Mouse (Mus musculus) layer of hippocampus, adult 2 months (tissue): ENCODE results near the gene Gpd2. TPM values are rescaled to one million over a fixed set of nuclear protein-coding genes. Genes with fewer than 3 reads are reported as not detected.

ENCODE experiments used
- DNase-seq, 2 experiments: peaks; one replicate each; pipeline ENCODE4 v3.0.0; 2022; ENCODE audit warnings: low spot score in 2 of 2
- H3K27ac ChIP-seq: fragments of 200-600 bp; 2 replicates; pipeline ENCODE4 v1.8.1; 2022
- H3K4me3 ChIP-seq: fragments of 200-600 bp; 2 replicates; pipeline ENCODE4 v1.8.1; 2022; ENCODE audit warnings: mild to moderate bottlenecking
- CTCF ChIP-seq: fragments of 200-600 bp; conservative IDR thresholded peaks from 2 replicates; pipeline ENCODE4 v1.8.1; 2022; ENCODE audit warnings: antibody characterized with exemption, mild to moderate bottlenecking, moderate library complexity
- total RNA-seq, 2 experiments: library from RNA; stranded (reverse); gene quantifications; 2 replicates each; pipeline ENCODE4 v1.2.3; 2021

Gene Gpd2
- total RNA-seq, 2 experiments from 2014 or later = 122 to 138 TPM

DNA sequence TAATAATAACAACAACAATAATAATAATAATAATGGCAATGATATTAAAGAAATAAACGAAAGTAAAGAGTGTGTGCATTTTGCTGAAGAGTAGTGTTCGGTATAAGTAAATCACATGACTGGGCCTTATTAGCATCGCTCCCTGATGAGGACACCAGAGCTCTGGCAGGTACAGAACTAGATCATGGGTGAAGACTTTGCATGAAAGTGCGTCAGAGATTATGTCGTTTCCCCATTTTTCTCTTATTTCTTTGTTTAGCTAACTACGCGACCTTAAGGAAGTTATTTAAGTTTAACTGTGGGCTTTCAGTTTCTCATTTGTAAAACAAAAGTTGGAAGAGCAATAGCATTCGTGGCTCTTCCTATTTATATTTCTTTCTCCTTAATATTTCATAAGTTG is 5.1 kb upstream of the Gpd2 start:
- no peak for TF ChIP-seq CTCF
- Histone ChIP-seq H3K27ac (no peak overlapping the region), H3K4me3 (no peak overlapping the region)
- DNase-seq = no peak

DNA sequence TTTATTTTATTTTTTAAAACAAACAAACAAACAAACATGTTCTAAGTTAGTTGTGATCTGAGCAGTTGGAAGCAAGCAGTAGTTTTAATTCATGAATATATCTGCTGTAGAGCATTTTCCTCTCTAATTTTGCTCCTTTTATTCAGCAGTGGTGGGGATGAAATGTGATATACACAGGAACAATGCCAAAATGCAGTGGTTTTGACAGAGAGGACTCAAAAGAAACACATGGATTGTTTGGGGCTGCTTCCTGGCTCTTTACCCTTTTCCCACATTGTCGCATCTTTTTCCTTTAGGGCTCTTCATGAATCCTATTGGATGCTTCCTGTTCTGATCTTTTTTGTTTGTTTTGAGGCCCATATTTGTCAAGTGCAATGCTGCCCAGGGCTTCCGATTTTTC is 1.2 kb upstream of the Gpd2 start:
- no peak for DNase-seq
- no peak for TF ChIP-seq CTCF
- H3K27ac ChIP-seq = no peak overlapping the region
- no peak overlapping the region for H3K4me3 ChIP-seq

DNA sequence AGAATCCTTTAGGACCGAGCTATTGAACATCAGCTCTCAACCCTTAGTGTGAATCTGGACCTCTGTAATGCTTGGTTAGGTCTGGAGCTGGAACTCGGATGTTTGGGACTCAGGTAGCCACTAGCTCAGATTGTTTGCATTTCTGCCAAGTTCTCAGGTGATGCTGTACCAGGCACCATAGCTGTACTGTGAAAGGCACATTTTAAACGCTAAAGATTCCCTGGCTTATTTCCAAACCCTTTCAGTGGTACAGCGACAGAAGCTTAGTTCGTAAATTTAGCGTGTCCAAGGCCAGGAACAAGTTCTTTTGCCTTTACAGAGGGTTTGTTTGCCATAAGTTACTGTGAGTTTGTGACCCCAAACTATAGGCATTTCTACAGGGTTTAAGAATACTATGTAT is 409 bp upstream of the Gpd2 start:
- H3K27ac ChIP-seq = peak overlapping the region; percentile 97
- peak overlapping the region; percentile 91 for H3K4me3 ChIP-seq
- no peak for DNase-seq
- no peak for TF ChIP-seq CTCF

- peak overlapping the region; percentile 97 for H3K27ac ChIP-seq
- peak overlapping the region; percentile 91 for H3K4me3 ChIP-seq
- no peak for TF ChIP-seq CTCF
- DNase-seq = peak; percentile 64 to 73
These were observed 632 bp downstream of the Gpd2 start for GRCm38 (mm10) chr2:57237920-57238613.

DNA sequence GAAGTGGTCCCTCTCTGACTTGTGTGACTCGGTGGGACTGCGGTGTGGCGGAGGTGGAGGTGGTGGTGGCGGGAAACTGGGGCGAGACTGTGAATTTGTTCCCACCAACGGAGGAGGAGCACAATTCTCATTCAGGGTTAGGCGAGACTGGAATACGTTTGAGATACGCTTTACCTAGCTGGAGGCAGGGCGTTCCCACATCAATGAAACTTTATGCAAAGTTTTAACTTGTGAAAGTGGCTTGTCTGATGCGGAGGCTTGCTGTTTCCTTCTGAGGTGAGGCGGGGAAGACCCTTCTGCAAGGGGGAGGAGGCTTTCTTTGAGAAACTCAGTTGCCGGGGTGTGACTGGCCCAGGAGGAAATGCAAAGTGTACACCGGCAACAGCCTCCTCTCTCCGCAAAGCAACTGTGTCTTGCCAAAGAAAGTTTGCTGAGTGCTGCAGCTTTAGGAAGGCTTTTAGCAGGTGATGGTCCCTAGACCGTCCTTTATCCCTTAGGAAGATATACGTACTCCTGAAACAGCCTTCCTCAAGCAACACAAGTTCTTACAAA is 1.3 kb downstream of the Gpd2 start:
- peak overlapping the region; percentile 97 for H3K27ac ChIP-seq
- no peak for TF ChIP-seq CTCF
- H3K4me3 ChIP-seq = peak overlapping the region; percentile 91
- DNase-seq = no peak

- no peak for DNase-seq
- no peak for TF ChIP-seq CTCF
- Histone ChIP-seq H3K27ac (no peak overlapping the region), H3K4me3 (peak overlapping the region; percentile 91; the same call in 1 of the 2 replicates)
These were observed 1.9 kb downstream of the Gpd2 start for GRCm38 (mm10) chr2:57239356-57239755.

- no peak for DNase-seq
- Histone ChIP-seq H3K27ac (peak overlapping the region; percentile 51; the same call in 1 of the 2 replicates), H3K4me3 (no peak overlapping the region)
- TF ChIP-seq CTCF = no peak
These were observed 6.6 kb downstream of the Gpd2 start for GRCm38 (mm10) chr2:57243987-57244386.

DNA sequence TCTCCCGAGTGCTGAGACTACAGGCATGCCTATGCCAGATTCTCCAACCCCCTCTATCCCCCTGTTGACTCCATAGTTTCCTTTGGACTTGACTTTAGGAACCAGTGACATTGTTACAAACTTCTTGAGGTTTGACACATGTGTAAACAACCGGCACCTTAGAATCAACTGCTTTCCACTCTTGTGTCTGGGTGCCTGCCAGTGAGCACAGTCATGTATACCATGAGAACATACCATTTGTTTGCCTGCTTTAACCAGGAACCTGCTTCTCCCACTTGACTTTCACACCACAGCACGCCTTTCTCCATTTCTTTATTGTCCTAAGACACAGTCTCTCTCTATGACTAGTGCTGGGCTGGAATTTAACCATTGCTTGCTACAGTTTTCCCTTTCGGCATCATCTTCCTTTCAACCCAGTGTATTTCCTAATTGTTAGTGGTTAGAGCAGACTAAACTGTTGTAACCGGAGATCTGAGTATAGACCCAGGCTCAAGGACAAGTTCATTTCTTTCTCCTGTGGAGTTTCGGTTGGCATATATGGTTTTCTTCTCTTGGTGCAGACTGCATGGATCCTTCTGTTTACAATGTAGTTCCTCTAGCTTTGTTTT is 8.4 kb downstream of the Gpd2 start:
- DNase-seq = no peak
- H3K4me3 ChIP-seq = no peak overlapping the region
- TF ChIP-seq CTCF = no peak
- H3K27ac ChIP-seq = no peak overlapping the region

GRCm38 (mm10) chr2:57250113-57250512 is 12.7 kb downstream of the Gpd2 start:
- DNase-seq = no peak
- no peak for TF ChIP-seq CTCF
- Histone ChIP-seq H3K27ac (no peak overlapping the region), H3K4me3 (no peak overlapping the region)

DNA sequence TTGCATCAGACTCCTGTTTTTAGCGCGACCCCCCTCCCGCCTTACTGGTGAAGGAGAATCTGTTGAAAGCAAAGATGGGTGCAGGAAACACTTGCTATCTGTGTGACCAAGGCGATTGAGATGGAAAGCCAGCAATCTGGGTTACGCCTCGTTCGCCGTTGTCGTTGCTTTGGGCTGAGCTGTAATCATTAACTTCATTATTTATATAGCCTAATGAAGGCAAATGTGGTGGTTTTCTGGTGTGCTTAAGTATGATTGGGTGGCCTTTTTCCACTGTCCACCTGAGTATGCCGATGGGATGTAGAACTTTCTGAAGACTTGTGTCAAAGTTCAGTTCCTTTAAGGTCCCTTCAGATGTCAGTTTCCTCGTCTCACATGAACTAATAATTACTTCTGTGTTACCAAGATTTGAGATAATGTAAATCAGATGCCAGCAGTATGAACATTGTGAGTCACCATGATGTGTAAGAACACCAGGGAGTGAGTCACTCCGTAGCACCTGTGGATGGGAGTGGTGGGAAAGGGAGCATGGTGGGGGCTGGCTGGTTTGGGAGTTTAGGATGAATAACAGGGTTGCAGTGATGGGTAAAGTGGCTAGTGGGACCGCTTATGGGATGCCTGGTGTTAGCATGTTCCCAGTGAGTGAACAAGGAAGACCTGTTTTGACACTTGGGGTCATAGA is 14.3 kb downstream of the Gpd2 start:
- Histone ChIP-seq H3K27ac (no peak overlapping the region), H3K4me3 (no peak overlapping the region)
- DNase-seq = no peak
- no peak for TF ChIP-seq CTCF

GRCm38 (mm10) chr2:57252542-57253301 is 15.3 kb downstream of the Gpd2 start:
- Histone ChIP-seq H3K4me3 (no peak overlapping the region), H3K27ac (no peak overlapping the region)
- TF ChIP-seq CTCF = no peak
- no peak for DNase-seq

GRCm38 (mm10) chr2:57254267-57254666 is 16.8 kb downstream of the Gpd2 start:
- DNase-seq = no peak

More at GRCm38 (mm10) chr2:57254267-57254666, 16.8 kb downstream of the Gpd2 start:
- no peak overlapping the region for H3K27ac ChIP-seq
- H3K4me3 ChIP-seq = no peak overlapping the region
- TF ChIP-seq CTCF = no peak
